Mouse (Mus musculus): ENCODE measurements around the gene Crybb1.
A peak's percentile ranks its signal among the peaks of the same experiment; 100 is the strongest.

Crybb1 gene

GRCm38 (mm10) chr5:112255426-112255825, at the start of gene Crybb1:
TSS of gene Crybb1 (plus strand) at chr5:112255815.
- DNase-seq (ENCODE audit: low read depth, low spot score): no peak

- no peak for DNase-seq (ENCODE audit: low read depth, low spot score)
Observed at GRCm38 (mm10) chr5:112206543-112207255, 48.9 kb upstream of the Crybb1 start.

- no peak for DNase-seq (ENCODE audit: low read depth, low spot score)
Observed at GRCm38 (mm10) chr5:112208321-112208720, 47.3 kb upstream of the Crybb1 start.

GRCm38 (mm10) chr5:112210104-112210503, 45.5 kb upstream of the Crybb1 start:
- DNase-seq (ENCODE audit: low read depth, low spot score): peak; percentile 79

- DNase-seq (ENCODE audit: low read depth, low spot score): no peak
Observed at GRCm38 (mm10) chr5:112211911-112212310, 43.7 kb upstream of the Crybb1 start.

- DNase-seq (ENCODE audit: low read depth, low spot score): no peak
Observed at GRCm38 (mm10) chr5:112212711-112213264, 42.8 kb upstream of the Crybb1 start.

- DNase-seq (ENCODE audit: low read depth, low spot score): no peak
Observed at GRCm38 (mm10) chr5:112213331-112214240, 42.0 kb upstream of the Crybb1 start.

- DNase-seq (ENCODE audit: low read depth, low spot score): peak; percentile 80
Observed at GRCm38 (mm10) chr5:112214419-112214818, 41.2 kb upstream of the Crybb1 start.

- no peak for DNase-seq (ENCODE audit: low read depth, low spot score)
Observed at GRCm38 (mm10) chr5:112215291-112215751, 40.3 kb upstream of the Crybb1 start.

GRCm38 (mm10) chr5:112215801-112216251, 39.8 kb upstream of the Crybb1 start:
- DNase-seq (ENCODE audit: low read depth, low spot score): no peak

- DNase-seq (ENCODE audit: low read depth, low spot score): no peak
Observed at GRCm38 (mm10) chr5:112216335-112216734, 39.3 kb upstream of the Crybb1 start.

GRCm38 (mm10) chr5:112217031-112217430, 38.6 kb upstream of the Crybb1 start:
- no peak for DNase-seq (ENCODE audit: low read depth, low spot score)

- no peak for DNase-seq (ENCODE audit: low read depth, low spot score)
Observed at GRCm38 (mm10) chr5:112218679-112219078, 36.9 kb upstream of the Crybb1 start.

- no peak for DNase-seq (ENCODE audit: low read depth, low spot score)
Observed at GRCm38 (mm10) chr5:112219398-112219797, 36.2 kb upstream of the Crybb1 start.

GRCm38 (mm10) chr5:112220203-112220602, 35.4 kb upstream of the Crybb1 start:
- DNase-seq (ENCODE audit: low read depth, low spot score): peak; percentile 37

- DNase-seq (ENCODE audit: low read depth, low spot score): no peak
Observed at GRCm38 (mm10) chr5:112225591-112225990, 30.0 kb upstream of the Crybb1 start.

- peak; percentile 25 for DNase-seq (ENCODE audit: low read depth, low spot score)
Observed at GRCm38 (mm10) chr5:112227354-112227753, 28.3 kb upstream of the Crybb1 start.

GRCm38 (mm10) chr5:112227898-112228239, 27.7 kb upstream of the Crybb1 start:
- DNase-seq (ENCODE audit: low read depth, low spot score): no peak

- DNase-seq (ENCODE audit: low read depth, low spot score): no peak
Observed at GRCm38 (mm10) chr5:112228240-112229076, 27.2 kb upstream of the Crybb1 start.

GRCm38 (mm10) chr5:112235806-112236205, 19.8 kb upstream of the Crybb1 start:
- DNase-seq (ENCODE audit: low read depth, low spot score): no peak

- no peak for DNase-seq (ENCODE audit: low read depth, low spot score)
Observed at GRCm38 (mm10) chr5:112236631-112237030, 19.0 kb upstream of the Crybb1 start.
